Mouse (Mus musculus) gastrocnemius, postnatal 4 days (tissue): ENCODE results near the gene Serp1. TPM values are rescaled to one million over a fixed set of nuclear protein-coding genes. Genes with fewer than 3 reads are reported as not detected.
"Not testable (repeated sequence)": the region's sequence is repeated elsewhere in the genome, so short reads cannot be mapped to it uniquely, and the experiment has no call there.

ENCODE experiments used
- DNase-seq, 2 experiments: peaks; one replicate each; pipeline ENCODE4 v3.0.0; 2021 to 2022; ENCODE audit warnings: low spot score in 2 of 2, mixed read lengths in 2 of 2
- total RNA-seq, 2 experiments: library from RNA; stranded (reverse); gene quantifications; 2 replicates each; pipeline ENCODE4 v1.2.3; 2021

Serp1 gene
- total RNA-seq, 2 experiments from 2014 or later = 29.5 to 31.1 TPM

GRCm38 (mm10) chr3:58511581-58511980 lies 14.1 kb downstream of the Serp1 start:
- no peak for DNase-seq

DNA sequence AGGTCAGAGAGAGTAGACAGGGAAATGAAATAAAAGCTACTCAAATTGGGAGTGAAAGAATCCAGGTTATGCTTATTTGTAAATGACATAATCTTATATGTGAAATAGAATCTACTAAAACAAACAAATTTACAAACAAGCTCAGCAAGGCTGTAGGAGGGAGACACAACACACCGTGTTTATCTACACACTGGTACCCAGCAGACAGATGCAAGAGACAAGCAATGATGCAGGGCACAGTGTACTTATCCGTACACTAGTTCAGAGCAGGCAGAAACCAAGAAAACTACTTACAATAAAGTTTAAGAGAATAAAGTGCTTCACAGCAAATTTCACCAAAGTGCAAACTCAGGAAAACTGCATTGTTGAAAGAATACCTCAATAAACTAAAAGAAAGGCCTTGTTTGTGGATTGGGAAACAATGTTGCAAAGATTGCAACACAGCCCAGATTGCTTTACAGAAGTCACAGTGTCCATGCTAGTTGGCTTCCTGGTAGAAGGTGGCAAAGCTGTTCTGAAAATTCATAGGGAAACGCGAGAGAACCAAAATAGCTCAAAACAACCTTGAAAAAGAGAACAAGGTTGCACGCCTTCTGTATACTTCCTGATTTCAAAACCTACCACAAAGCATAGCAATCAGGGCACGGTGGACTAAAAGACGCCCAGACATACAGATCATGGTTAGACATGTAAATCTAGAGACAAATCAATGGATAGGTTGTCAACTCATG lies 17.5 kb downstream of the Serp1 start:
- no peak for DNase-seq

DNA sequence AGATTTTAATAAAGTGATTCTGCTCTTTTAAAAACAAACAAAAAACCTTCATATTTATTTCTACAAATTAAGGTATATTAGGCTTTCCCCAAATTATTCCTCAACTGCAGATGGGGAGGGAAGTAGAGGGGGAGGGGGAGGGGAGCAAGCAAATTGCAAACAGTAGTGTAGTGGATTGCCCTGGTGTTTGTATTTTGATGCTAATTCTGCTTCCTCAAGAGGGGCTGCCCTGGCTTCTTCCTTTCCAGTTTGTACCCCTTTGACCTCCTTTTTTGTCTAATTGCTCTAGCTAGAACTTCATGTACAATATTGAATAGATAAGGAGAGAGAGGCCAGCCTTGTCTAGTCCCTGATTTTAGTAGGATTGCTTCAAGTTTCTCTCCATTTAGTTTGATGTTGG lies 21.0 kb downstream of the Serp1 start:
- DNase-seq = no peak

- no peak for DNase-seq
Measured at GRCm38 (mm10) chr3:58503720-58504333, 21.9 kb downstream of the Serp1 start.

DNA sequence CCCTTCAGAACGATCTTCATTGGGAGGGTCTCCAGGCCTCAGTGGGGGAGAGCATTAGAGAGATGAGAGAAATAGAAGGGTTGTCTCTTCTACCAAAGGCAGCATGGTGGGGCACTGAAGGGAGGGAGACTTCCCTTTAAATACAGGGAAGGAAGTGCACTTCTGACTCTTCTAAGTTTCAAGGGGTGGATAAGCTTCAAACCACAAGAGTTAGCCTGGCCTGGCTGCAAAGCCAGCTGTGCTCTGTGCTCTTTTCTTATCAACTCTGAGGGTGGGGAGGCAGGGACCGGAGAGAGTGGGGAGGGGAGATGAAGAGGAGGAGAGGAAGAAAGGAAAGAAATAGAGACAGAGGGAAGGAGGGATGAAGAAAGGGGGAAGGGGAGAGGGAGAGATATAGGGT lies 23.7 kb downstream of the Serp1 start:
- DNase-seq = no peak

- no peak for DNase-seq
Measured at GRCm38 (mm10) chr3:58493621-58494020, 32.1 kb downstream of the Serp1 start.

DNA sequence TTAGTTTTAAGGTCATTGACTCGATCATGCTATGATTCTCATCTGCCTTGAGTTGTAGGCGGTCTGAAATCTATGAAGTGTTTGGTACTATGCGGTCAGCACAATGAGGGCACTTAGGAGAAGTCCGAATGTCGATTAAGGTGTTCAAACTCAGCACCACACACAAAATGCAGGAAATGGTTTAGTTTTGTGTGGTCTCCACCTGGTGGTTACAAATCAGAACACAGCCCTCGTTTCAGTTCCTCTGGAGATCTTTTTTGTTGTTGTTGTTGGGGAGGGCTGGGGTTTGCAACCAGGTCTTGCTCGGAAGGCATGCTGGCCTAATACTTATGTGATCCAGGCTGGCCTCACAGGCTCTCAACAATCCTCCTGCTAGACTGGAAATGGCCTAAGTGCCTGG lies 34.9 kb downstream of the Serp1 start:
- peak in 1 of 2 experiments; percentile 10 for DNase-seq

DNA sequence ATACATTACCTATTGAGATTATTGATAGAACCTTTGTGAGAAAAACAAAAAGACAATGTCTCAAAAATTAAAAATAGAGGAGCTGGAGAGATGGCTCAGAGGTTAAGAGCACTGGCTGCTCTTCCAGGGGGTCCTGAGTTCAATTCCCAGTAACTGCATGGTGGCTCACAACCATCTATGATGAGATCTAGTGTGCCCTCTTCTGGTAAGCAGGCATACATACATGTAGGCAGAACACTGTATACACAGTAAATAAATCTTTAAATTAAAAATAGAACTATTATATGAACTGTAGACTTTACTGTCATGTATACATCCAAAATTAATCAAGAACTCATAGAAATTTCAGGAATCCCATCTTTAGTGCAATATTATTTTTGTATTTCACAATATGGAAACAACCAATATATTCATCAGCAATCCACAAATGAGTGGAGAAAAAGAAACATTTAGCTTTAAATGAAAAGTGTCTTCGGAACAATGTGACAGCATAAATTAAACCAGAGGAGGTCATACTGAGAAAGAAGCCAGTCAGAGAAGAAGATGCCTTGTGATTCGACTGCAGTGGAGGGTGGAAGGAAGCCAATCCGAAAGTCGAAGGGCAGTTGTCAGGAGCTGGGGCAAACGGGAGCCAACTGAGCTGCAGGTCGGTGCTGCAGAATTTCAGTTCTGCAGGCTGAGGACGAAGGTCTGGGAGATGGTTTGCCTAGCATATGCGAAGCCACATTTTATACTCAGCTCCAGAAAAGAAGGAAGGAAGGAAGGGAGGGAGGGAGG lies 37.5 kb downstream of the Serp1 start:
- DNase-seq = no peak

- DNase-seq = no peak
Measured at GRCm38 (mm10) chr3:58487121-58487520, 38.6 kb downstream of the Serp1 start.

DNA sequence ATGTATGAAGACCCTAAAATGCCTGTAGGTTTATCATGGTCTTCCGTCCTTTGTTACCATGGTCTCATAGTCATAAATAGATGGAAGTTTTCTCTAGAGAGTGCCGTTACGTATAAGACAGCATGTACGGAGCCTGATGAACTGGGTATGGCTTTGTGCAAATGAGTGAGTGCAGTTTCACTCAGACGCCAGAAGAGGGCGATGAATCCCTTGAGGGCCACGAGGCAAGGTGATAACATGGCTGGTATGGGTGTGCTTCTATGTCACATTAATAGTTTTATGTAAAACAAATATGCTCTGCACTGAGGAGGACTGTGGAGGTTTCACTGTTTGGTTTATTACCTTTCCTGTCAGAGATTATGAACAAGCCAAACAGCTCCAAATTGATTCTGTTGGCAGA lies 39.8 kb downstream of the Serp1 start:
- DNase-seq = no peak

- DNase-seq = no peak
Measured at GRCm38 (mm10) chr3:58478755-58479455, 46.8 kb downstream of the Serp1 start.

DNA sequence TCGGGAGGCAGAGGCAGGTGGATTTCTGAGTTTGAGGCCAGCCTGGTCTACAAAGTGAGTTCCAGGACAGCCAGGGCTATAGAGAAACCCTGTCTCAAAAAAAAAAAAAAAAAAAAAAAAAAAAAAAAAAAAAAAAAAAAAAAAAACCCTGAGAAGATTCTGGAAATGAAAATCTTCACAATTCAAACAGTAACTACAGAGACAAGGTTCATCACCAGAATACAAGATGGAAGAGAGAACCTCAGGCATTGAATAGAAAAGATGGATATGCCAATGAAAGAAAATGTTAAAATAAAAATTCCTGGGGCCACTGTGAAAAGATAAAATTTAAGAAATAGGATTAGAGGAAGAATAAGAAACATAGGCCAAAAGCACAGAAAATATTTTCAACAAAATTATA lies 50.4 kb downstream of the Serp1 start:
- DNase-seq = not testable (repeated sequence)

Other genes starting within 250 kb of the Serp1 start
- gene Tsc22d2, start 111.2 kb downstream of the Serp1 start, total RNA-seq = 10 to 100 TPM; 31.5 to 34.7 TPM
- 10 to 100 TPM; 57.6 to 59.2 TPM for gene Eif2a, start 71 bp downstream of the Serp1 start, total RNA-seq
- 10 to 100 TPM; 65.9 to 68.6 TPM for gene Selenot, start 50.7 kb upstream of the Serp1 start, total RNA-seq
- under 1 TPM in 1 of 2 experiments, not detected in 1; 0.13 TPM for gene Erich6, start 111.3 kb upstream of the Serp1 start, total RNA-seq
- 10 to 100 TPM; 10.5 to 12.7 TPM for gene Siah2, start 166.5 kb upstream of the Serp1 start, total RNA-seq